Mouse (Mus musculus) testis, adult 2 months (tissue): ENCODE results near the gene Crx.

Experiments used
- CTCF ChIP-seq: fragments of 200-500 bp; IDR thresholded peaks from 2 replicates; pipeline ENCODE4 v1.5.1; 2012; ENCODE audit warnings: low read depth, mild to moderate bottlenecking, inconsistent platforms, low read length, moderate library complexity; ENCODE audit not compliant: control insufficient read depth, insufficient read depth, insufficient replicate concordance
- POLR2A ChIP-seq: fragments of 200-500 bp; IDR thresholded peaks from 2 replicates; pipeline ENCODE4 v1.6.1; 2012; ENCODE audit warnings: low read depth, mild to moderate bottlenecking, inconsistent platforms, low read length, moderate library complexity; ENCODE audit not compliant: control insufficient read depth

GRCm38 (mm10) chr7:15920645-15921190 is 41.0 kb upstream of the Crx start:
- TF ChIP-seq CTCF (no peak), POLR2A (no peak)
